Mouse (Mus musculus) CH12.LX (cell line): ENCODE results near the gene Kmt5b. TPM values are rescaled to one million over a fixed set of nuclear protein-coding genes. Genes with fewer than 3 reads are reported as not detected.

ENCODE experiments used
- DNase-seq: peaks from one replicate; pipeline ENCODE4 v3.0.0-alpha.2; 2013; ENCODE audit errors: extremely low read depth
- H3K27ac ChIP-seq: 2 replicates; pipeline ENCODE4 v1.5.1; 2012; ENCODE audit warnings: low read depth, mild to moderate bottlenecking, control low read depth, moderate library complexity; ENCODE audit not compliant: insufficient read depth
- H3K27me3 ChIP-seq: replicated peaks from 2 replicates; pipeline ENCODE3; 2012; ENCODE audit warnings: inconsistent platforms
- H3K36me3 ChIP-seq, 2 experiments: replicated peaks in 1 of 2; 2 replicates each; pipeline versions ENCODE3 to v1.6.1; 2012; ENCODE audit warnings: inconsistent platforms in 1 of 2, low read length in 1 of 2, mild to moderate bottlenecking in 1 of 2, mixed read lengths in 1 of 2, moderate library complexity in 1 of 2; ENCODE audit not compliant: control insufficient read depth in 1 of 2, insufficient read depth in 1 of 2
- H3K4me1 ChIP-seq, 2 experiments: 2 replicates each; pipeline ENCODE4 v1.6.1; 2012; ENCODE audit warnings: inconsistent platforms in 1 of 2, moderate library complexity in 1 of 2; ENCODE audit not compliant: insufficient read depth in 2 of 2, control insufficient read depth in 1 of 2
- H3K4me2 ChIP-seq: 2 replicates; pipeline ENCODE4 v1.6.1; 2012; ENCODE audit warnings: low read depth, mild to moderate bottlenecking, control low read depth; ENCODE audit not compliant: poor library complexity, insufficient read depth, severe bottlenecking
- H3K4me3 ChIP-seq, 3 experiments: fragments of 150-350 bp in 1 of 3; sonication (generic) in 1 of 3; replicated peaks in 1 of 3; 2 replicates each; pipeline versions ENCODE3 to v1.5.1; 2011 to 2012; ENCODE audit warnings: low read depth in 2 of 3, low read length in 2 of 3, mild to moderate bottlenecking in 2 of 3, moderate library complexity in 2 of 3, control low read depth in 1 of 3, improper control_type of control experiment in 1 of 3, inconsistent platforms in 1 of 3, mixed read lengths in 1 of 3; ENCODE audit not compliant: poor library complexity in 1 of 3
- H3K79me2 ChIP-seq: replicated peaks from 2 replicates; pipeline ENCODE4 v1.6.1; 2012; ENCODE audit warnings: mild to moderate bottlenecking, moderate library complexity; ENCODE audit not compliant: control insufficient read depth, poor library complexity, insufficient read depth, severe bottlenecking; ENCODE audit errors: extremely low read depth
- H3K9ac ChIP-seq: 2 replicates; pipeline ENCODE4 v1.6.1; 2012; ENCODE audit warnings: low read depth, mild to moderate bottlenecking, control low read depth, moderate library complexity; ENCODE audit not compliant: insufficient read depth
- H3K9me3 ChIP-seq: replicated peaks from 2 replicates; pipeline ENCODE3; 2012; ENCODE audit warnings: low read length, inconsistent platforms, mixed read lengths
- BHLHE40 ChIP-seq: IDR thresholded peaks from 2 replicates; pipeline ENCODE4 v1.6.1; 2011; ENCODE audit warnings: mild to moderate bottlenecking, low read depth, low read length, improper control_type of control experiment
- CTCF ChIP-seq, 2 experiments: IDR thresholded peaks in 1 of 2; conservative IDR thresholded peaks in 1 of 2; 2 replicates each; pipeline ENCODE4 v1.5.1; 2011 to 2012; ENCODE audit warnings: low read depth in 2 of 2, low read length in 2 of 2, improper control_type of control experiment in 1 of 2, inconsistent platforms in 1 of 2, mild to moderate bottlenecking in 1 of 2, moderate library complexity in 1 of 2
- E2F4 ChIP-seq: IDR thresholded peaks from 2 replicates; pipeline ENCODE4 v1.6.1; 2011; ENCODE audit warnings: low read depth, low read length, improper control_type of control experiment; ENCODE audit not compliant: insufficient replicate concordance
- ELF1 ChIP-seq: IDR thresholded peaks from 2 replicates; pipeline ENCODE4 v1.6.1; 2014; ENCODE audit warnings: low read depth, mild to moderate bottlenecking, inconsistent platforms, low read length, improper control_type of control experiment
- GABPA ChIP-seq: IDR thresholded peaks from 2 replicates; pipeline ENCODE4 v1.6.1; 2012; ENCODE audit warnings: low read depth, low read length, improper control_type of control experiment, inconsistent platforms; ENCODE audit not compliant: insufficient replicate concordance
- HCFC1 ChIP-seq: IDR thresholded peaks from 2 replicates; pipeline ENCODE4 v1.6.1; 2012; ENCODE audit warnings: low read depth, mild to moderate bottlenecking, inconsistent platforms, low read length, improper control_type of control experiment
- IRF4 ChIP-seq: IDR thresholded peaks from 2 replicates; pipeline ENCODE4 v1.6.1; 2014; ENCODE audit warnings: low read depth, mild to moderate bottlenecking, inconsistent platforms, low read length, improper control_type of control experiment
- JUN ChIP-seq: IDR thresholded peaks from 2 replicates; pipeline ENCODE4 v1.6.1; 2011; ENCODE audit warnings: low read depth, mild to moderate bottlenecking, low read length, improper control_type of control experiment, moderate library complexity; ENCODE audit not compliant: insufficient read depth
- MAX ChIP-seq: IDR thresholded peaks from 2 replicates; pipeline ENCODE4 v1.6.1; 2011; ENCODE audit warnings: low read length, improper control_type of control experiment
- MEF2A ChIP-seq: IDR thresholded peaks from 2 replicates; pipeline ENCODE4 v1.6.1; 2014; ENCODE audit warnings: low read depth, mild to moderate bottlenecking, inconsistent platforms, low read length, improper control_type of control experiment, borderline replicate concordance
- MXI1 ChIP-seq: IDR thresholded peaks from 2 replicates; pipeline ENCODE4 v1.6.1; 2011; ENCODE audit warnings: mild to moderate bottlenecking, low read depth, low read length, improper control_type of control experiment
- NELFE ChIP-seq: IDR thresholded peaks from 2 replicates; pipeline ENCODE4 v1.6.1; 2011; ENCODE audit warnings: low read depth, low read length, improper control_type of control experiment
- PAX5 ChIP-seq: IDR thresholded peaks from 2 replicates; pipeline ENCODE4 v1.6.1; 2012; ENCODE audit warnings: low read length, inconsistent platforms, mixed read lengths
- POLR2A ChIP-seq: IDR thresholded peaks from 2 replicates; pipeline ENCODE4 v1.6.1; 2011; ENCODE audit warnings: low read depth, mild to moderate bottlenecking, improper control_type of control experiment, low read length
- POLR2AphosphoS2 ChIP-seq: IDR thresholded peaks from 2 replicates; pipeline ENCODE4 v1.6.1; 2011; ENCODE audit warnings: low read depth, low read length, improper control_type of control experiment
- RAD21 ChIP-seq: IDR thresholded peaks from 2 replicates; pipeline ENCODE4 v1.6.1; 2011; ENCODE audit warnings: low read depth, mild to moderate bottlenecking, low read length, improper control_type of control experiment, moderate library complexity
- RCOR1 ChIP-seq: conservative IDR thresholded peaks from 2 replicates; pipeline ENCODE4 v1.6.1; 2012; ENCODE audit warnings: low read depth, mild to moderate bottlenecking, inconsistent platforms, low read length, improper control_type of control experiment
- SIN3A ChIP-seq: IDR thresholded peaks from 2 replicates; pipeline ENCODE4 v1.6.1; 2012; ENCODE audit warnings: low read length, improper control_type of control experiment, inconsistent platforms
- SMC3 ChIP-seq: IDR thresholded peaks from 2 replicates; pipeline ENCODE4 v1.6.1; 2011; ENCODE audit warnings: low read depth, low read length, improper control_type of control experiment
- TBP ChIP-seq: conservative IDR thresholded peaks from 2 replicates; pipeline ENCODE4 v1.6.1; 2011; ENCODE audit warnings: low read depth, low read length, improper control_type of control experiment
- UBTF ChIP-seq: IDR thresholded peaks from 2 replicates; pipeline ENCODE4 v1.6.1; 2012; ENCODE audit warnings: low read depth, mild to moderate bottlenecking, inconsistent platforms, low read length, improper control_type of control experiment, moderate library complexity
- USF1 ChIP-seq: IDR thresholded peaks from 2 replicates; pipeline ENCODE4 v1.6.1; 2014; ENCODE audit warnings: low read depth, mild to moderate bottlenecking, inconsistent platforms, low read length, improper control_type of control experiment
- USF2 ChIP-seq: conservative IDR thresholded peaks from 2 replicates; pipeline ENCODE4 v1.6.1; 2011; ENCODE audit warnings: low read depth, low read length, improper control_type of control experiment
- ZC3H11A ChIP-seq: IDR thresholded peaks from 2 replicates; pipeline ENCODE4 v1.6.1; 2012; ENCODE audit warnings: low read depth, mild to moderate bottlenecking, inconsistent platforms, low read length, improper control_type of control experiment
- ZNF384 ChIP-seq: IDR thresholded peaks from 2 replicates; pipeline ENCODE4 v1.6.1; 2012; ENCODE audit warnings: low read depth, low read length, improper control_type of control experiment, inconsistent platforms
- dilution Hi-C: fragments of 300-500 bp; cut with MboI; formaldehyde crosslinking; loops from 2 replicates; pipeline ENCODE4 v1.14.3; 2020; ENCODE audit warnings: low sequenced_read_pairs; ENCODE audit not compliant: extremely low pct_unique_long_range_greater_than_20kb, extremely low pct_ligation_motif_present
- in situ Hi-C: fragments of 300-500 bp; cut with MboI; formaldehyde crosslinking; loops from 3 replicates; pipeline ENCODE4 v1.14.3; 2019; ENCODE audit warnings: low sequenced_read_pairs, low pct_ligation_motif_present, low pct_unique_long_range_greater_than_20kb, mixed read lengths
- polyA plus RNA-seq: library from polyadenylated mRNA; unstranded; fragments of >175 nt; gene quantifications from 2 replicates; pipeline ENCODE4 v1.2.1, GENCODE M21; 2012; ENCODE audit warnings: low read depth; ENCODE audit not compliant: insufficient read length
- total RNA-seq, 2 experiments: library from RNA; depleted of rRNA; stranded (reverse); fragments of 300-350 nt in 1 of 2; fragments of >200 nt in 1 of 2; gene quantifications; 2 replicates each; pipeline ENCODE4 v1.2.3; 2012 to 2014

Gene Kmt5b
- total and polyA plus RNA-seq, 3 experiments = 10.9 to 16.6 (median 13.9) TPM

DNA sequence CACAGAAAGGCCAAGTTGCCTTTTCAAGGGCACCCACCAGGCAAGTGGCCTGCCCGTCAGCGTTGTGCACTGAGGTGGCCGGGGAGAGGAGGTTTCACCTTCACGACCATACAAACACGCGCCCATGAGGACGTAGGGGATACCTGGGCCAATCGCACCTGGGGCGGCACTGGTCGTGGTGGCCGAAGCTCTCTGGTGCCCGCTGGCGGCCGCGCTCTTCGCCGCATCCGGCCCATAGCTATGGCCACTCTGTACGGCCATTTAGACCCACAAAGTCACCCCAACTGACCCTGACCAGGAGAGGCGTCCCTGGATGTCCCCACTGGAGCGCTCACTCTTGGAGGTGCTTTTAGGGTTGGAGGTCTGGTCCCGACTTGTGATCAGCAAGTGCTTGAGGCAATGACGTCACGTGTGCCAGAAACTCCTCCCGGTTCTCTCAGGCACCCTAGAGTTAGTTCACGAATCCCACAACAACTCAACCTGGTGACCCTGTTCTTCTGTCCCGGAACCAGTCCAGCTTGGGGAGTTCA lies 47.8 kb upstream of the Kmt5b start:
- no peaks in the 10 kb centered on the region for H3K27me3 ChIP-seq
- no peak for DNase-seq
- peak overlapping the region; percentile 62 for H3K4me2 ChIP-seq
- peaks cover 7% of the 10 kb centered on the region for H3K9me3 ChIP-seq
- H3K79me2 ChIP-seq = no peaks in the 10 kb centered on the region
- H3K4me1 ChIP-seq = peaks cover 0 to 8% of the 10 kb centered on the region in 2 experiments; a peak in 2 of 4 replicates
- in situ Hi-C loops (loop anchor here (5.0 kb wide), 1 partner anchor 33 kb away; no protein-coding TSS in a partner anchor), dilution Hi-C loops (no loop called here)
- H3K9ac ChIP-seq = no peak overlapping the region
- peaks cover 25 to 42% of the 10 kb centered on the region in 2 experiments for H3K36me3 ChIP-seq
- no peak overlapping the region for H3K27ac ChIP-seq
- peak overlapping the region; percentile 20 to 50 (median 36) for H3K4me3 ChIP-seq
- TF ChIP-seq ZNF384 (no peak), CTCF (conservative IDR thresholded peaks at IDR 0.05 in 1 of 2, IDR thresholded peaks at IDR 0.05 in 1 of 2; ENCODE audit: low read depth in 2 of 2, low read length in 2 of 2) (peak in 1 of 2 experiments; percentile 58; a peak in 2 of 4 replicates), MEF2A (no peak), POLR2AphosphoS2 (no peak), USF1 (peak; percentile 8; the same call in 1 of the 2 replicates), UBTF (no peak), SMC3 (no peak; the same call in 1 of the 2 replicates), JUN (no peak), MAX (no peak), RAD21 (peak; percentile 4; the same call in 1 of the 2 replicates), SIN3A (no peak), MXI1 (no peak), GABPA (no peak)
- TF ChIP-seq, all 38 proteins: peak for 3

GRCm38 (mm10) chr19:3723170-3723569 lies 44.1 kb upstream of the Kmt5b start:
- Histone ChIP-seq H3K27me3 (no peaks in the 10 kb centered on the region), H3K79me2 (no peaks in the 10 kb centered on the region), H3K27ac (no peak overlapping the region), H3K9ac (no peak overlapping the region), H3K9me3 (peaks cover 7% of the 10 kb centered on the region), H3K4me1 (peaks cover 0 to 8% of the 10 kb centered on the region in 2 experiments; a peak in 2 of 4 replicates), H3K4me3 (no peak overlapping the region), H3K36me3 (peaks cover 0 to 7% of the 10 kb centered on the region in 2 experiments), H3K4me2 (no peak overlapping the region)
- dilution Hi-C loops = no loop called here
- DNase-seq = no peak
- no peak for TF ChIP-seq ZNF384
- in situ Hi-C loops = no loop called here

GRCm38 (mm10) chr19:3723904-3724303 lies 43.3 kb upstream of the Kmt5b start:
- no peak overlapping the region for H3K4me3 ChIP-seq
- dilution Hi-C loops = no loop called here

More at GRCm38 (mm10) chr19:3723904-3724303, 43.3 kb upstream of the Kmt5b start:
- Histone ChIP-seq H3K27ac (no peak overlapping the region), H3K4me2 (no peak overlapping the region), H3K9me3 (peaks cover 7% of the 10 kb centered on the region)
- TF ChIP-seq HCFC1 (no peak), NELFE (no peak), ELF1 (no peak), RAD21 (peak; percentile 55), UBTF (no peak), IRF4 (no peak), USF2 (no peak), TBP (no peak), RCOR1 (no peak), SMC3 (peak; percentile 11; the same call in 1 of the 2 replicates), ZC3H11A (no peak), CTCF (conservative IDR thresholded peaks at IDR 0.05 in 1 of 2, IDR thresholded peaks at IDR 0.05 in 1 of 2; ENCODE audit: low read depth in 2 of 2, low read length in 2 of 2) (peak; percentile 62 to 65; a peak in 3 of 4 replicates), E2F4 (no peak), BHLHE40 (no peak), USF1 (no peak), POLR2A (no peak), PAX5 (no peak), GABPA (no peak)
- TF ChIP-seq, all 38 proteins: peak for 3
- Histone ChIP-seq H3K27me3 (no peaks in the 10 kb centered on the region), H3K9ac (no peak overlapping the region), H3K79me2 (no peaks in the 10 kb centered on the region), H3K36me3 (peaks cover 0 to under 1% of the 10 kb centered on the region in 2 experiments), H3K4me1 (peaks cover 0 to 5% of the 10 kb centered on the region in 2 experiments; a peak in 2 of 4 replicates)
- in situ Hi-C loops = no loop called here
- DNase-seq = peak; percentile 38
